Comparison of ENCODE assay signal across 10 mouse cellular contexts in genomic region chr11:11966220-11966619, GRCm38 (mm10).
DNase-seq lines count a peak whose midpoint lies in the region; ATAC-seq lines count a peak whose summit lies in the region.
"Had no signal": no experiment of that assay in that cellular context is flagged by ENCODE, and none has a peak within 500 bp of the region (broad histone marks: within the 10 kb centered on the region; RNA-seq: fewer than 3 reads in every experiment).

No protein-coding gene starts in this region.

- H3K36me3 ChIP-seq in lung, embryonic 16.5 days (ENCODE audit: control insufficient read depth, insufficient read depth, low read length), result peaks cover 16% of the 10 kb centered on the region
- H3K36me3 ChIP-seq in limb, embryonic 10.5 days, result peaks cover 94% of the 10 kb centered on the region
- 0 out of 2 replicates have a peak, but pooled peaks cover 9% of the 10 kb centered on the region for H3K36me3 ChIP-seq in stomach, embryonic 15.5 days

- H3K4me3 ChIP-seq in lung, embryonic 16.5 days (ENCODE audit: low read length), result no peak overlapping the region
- no peak overlapping the region for H3K4me3 ChIP-seq in limb, embryonic 10.5 days
- H3K4me3 ChIP-seq in stomach, embryonic 15.5 days (replicated peaks), result no peak overlapping the region
- H3K4me3 ChIP-seq: midbrain, embryonic 12.5 days had no signal

- H3K9ac ChIP-seq in lung, embryonic 16.5 days (ENCODE audit: low read length), result peak overlapping the region; percentile 2; the same call in 1 of the 2 replicates
- no peak overlapping the region for H3K9ac ChIP-seq in stomach, embryonic 15.5 days
- H3K9ac ChIP-seq: midbrain, embryonic 12.5 days had no signal

- peaks cover 33% of the 10 kb centered on the region for H3K4me1 ChIP-seq in lung, embryonic 16.5 days (replicated peaks; ENCODE audit: control insufficient read depth, insufficient read depth, low read length)
- peaks cover 28% of the 10 kb centered on the region for H3K4me1 ChIP-seq in limb, embryonic 10.5 days
- H3K4me1 ChIP-seq in stomach, embryonic 15.5 days, result peaks cover 24% of the 10 kb centered on the region

- DNase-seq in gastrocnemius, postnatal 25 days, result peak; percentile 21
- DNase-seq in gastrocnemius, adult 8-10 months (ENCODE audit: low spot score in 2 of 2), result no peak
- DNase-seq in lung, postnatal 25 days (ENCODE audit: low spot score), result no peak
- no peak for DNase-seq in limb, embryonic 10.5 days (ENCODE audit: low spot score)
- no peak for DNase-seq in urinary bladder, adult 18-20 months (ENCODE audit: low spot score in 2 of 2)
- DNase-seq in kidney, postnatal 10 days, result no peak

- no peaks in the 10 kb centered on the region for H3K9me3 ChIP-seq in lung, embryonic 16.5 days (ENCODE audit: control insufficient read depth, low read length)
- H3K9me3 ChIP-seq in limb, embryonic 10.5 days (replicated peaks), result no peaks in the 10 kb centered on the region
- no peaks in the 10 kb centered on the region for H3K9me3 ChIP-seq in stomach, embryonic 15.5 days
- H3K9me3 ChIP-seq: midbrain, embryonic 12.5 days had no signal

- WGBS in lung, embryonic 16.5 days, result 70% methylated on average over 3 of the region's 3 CpGs
- 87% methylated on average over 3 of the region's 3 CpGs for WGBS in limb, embryonic 10.5 days
- WGBS in stomach, embryonic 15.5 days, result 88% methylated on average over 3 of the region's 3 CpGs

- H3K27me3 ChIP-seq in lung, embryonic 16.5 days (ENCODE audit: control insufficient read depth, insufficient read depth, low read depth, low read length), result no peaks in the 10 kb centered on the region
- no peaks in the 10 kb centered on the region for H3K27me3 ChIP-seq in limb, embryonic 10.5 days (ENCODE audit: low read depth, poor library complexity, severe bottlenecking)
- H3K27me3 ChIP-seq in stomach, embryonic 15.5 days (replicated peaks), result no peaks in the 10 kb centered on the region
- H3K27me3 ChIP-seq: midbrain, embryonic 12.5 days had no signal

- ATAC-seq in lung, embryonic 16.5 days (ENCODE audit: low read depth), result no peak
- no peak for ATAC-seq in stomach, embryonic 15.5 days (ENCODE audit: insufficient read depth, low FRiP score, low read depth)
- ATAC-seq: forebrain, embryonic 16.5 days had no signal

- H3K27ac ChIP-seq in lung, embryonic 16.5 days (ENCODE audit: low read length), result peak overlapping the region; percentile 67
- H3K27ac ChIP-seq in limb, embryonic 10.5 days, result peak overlapping the region; percentile 39
- peak overlapping the region; percentile 42 for H3K27ac ChIP-seq in stomach, embryonic 15.5 days
- H3K27ac ChIP-seq: midbrain, embryonic 12.5 days had no signal

- H3K4me2 ChIP-seq in lung, embryonic 16.5 days (ENCODE audit: low read depth, low read length), result no peak overlapping the region
- no peak overlapping the region for H3K4me2 ChIP-seq in stomach, embryonic 15.5 days
- H3K4me2 ChIP-seq: midbrain, embryonic 12.5 days had no signal
